Mouse (Mus musculus): ENCODE data around the gene Hrh2. TPM values are rescaled to one million over a fixed set of nuclear protein-coding genes. Genes with fewer than 3 reads are reported as not detected.

The Hrh2 gene
- polyA plus RNA-seq, 1 experiment from 2014 or later, result 0.21 TPM

Other genes starting within 250 kb of the Hrh2 start
- not detected in 2 replicates for gene Drd1, start 136.4 kb upstream of the Hrh2 start, polyA plus RNA-seq (2014; fragmentation: Nextera tagmentation; extraction: Ambion mirVana)
- 142 and 149 TPM in 2 replicates for gene Sfxn1, start 120.3 kb upstream of the Hrh2 start, polyA plus RNA-seq (2014; fragmentation: Nextera tagmentation; extraction: Ambion mirVana)
- 1.5 TPM in 2 replicates for gene Cplx2, start 179.2 kb downstream of the Hrh2 start, polyA plus RNA-seq (2014; fragmentation: Nextera tagmentation; extraction: Ambion mirVana)